Mouse (Mus musculus) liver, adult 2 months (tissue): ENCODE results near the gene Rnf135. TPM values are rescaled to one million over a fixed set of nuclear protein-coding genes. Genes with fewer than 3 reads are reported as not detected.
"Not testable (repeated sequence)": the region's sequence is repeated elsewhere in the genome, so short reads cannot be mapped to it uniquely, and the experiment has no call there.

Source experiments
- DNase-seq: peaks from one replicate; pipeline ENCODE4 v3.0.0-alpha.2; 2011; ENCODE audit warnings: low read depth, low spot score; ENCODE audit errors: extremely low read depth
- H3K27ac ChIP-seq: fragments of 200-500 bp; replicated peaks from 2 replicates; pipeline ENCODE4 v1.5.1; 2012; ENCODE audit warnings: low read depth, mild to moderate bottlenecking, control low read depth, inconsistent platforms, low read length; ENCODE audit not compliant: insufficient read depth
- H3K27me3 ChIP-seq: fragments of 200-500 bp; 2 replicates; pipeline ENCODE4 v1.6.1; 2012; ENCODE audit warnings: mild to moderate bottlenecking, moderate library complexity, low read length, inconsistent platforms; ENCODE audit not compliant: control insufficient read depth, insufficient read depth
- H3K36me3 ChIP-seq: fragments of 200-500 bp; 2 replicates; pipeline ENCODE4 v1.6.1; 2012; ENCODE audit warnings: low read length, inconsistent platforms; ENCODE audit not compliant: control insufficient read depth, insufficient read depth
- H3K4me1 ChIP-seq: fragments of 200-500 bp; 2 replicates; pipeline ENCODE4 v1.6.1; 2011; ENCODE audit warnings: low read length; ENCODE audit not compliant: control insufficient read depth, insufficient read depth
- H3K4me3 ChIP-seq: fragments of 200-500 bp; 2 replicates; pipeline ENCODE4 v1.5.1; 2011; ENCODE audit warnings: low read depth, mild to moderate bottlenecking, control low read depth, low read length, moderate library complexity; ENCODE audit not compliant: insufficient read depth
- H3K79me2 ChIP-seq: fragments of 200-500 bp; 2 replicates; pipeline ENCODE4 v1.6.1; 2012; ENCODE audit warnings: inconsistent platforms, mild to moderate bottlenecking, low read length, moderate library complexity; ENCODE audit not compliant: control insufficient read depth, insufficient read depth
- H3K9ac ChIP-seq: fragments of 200-500 bp; 2 replicates; pipeline ENCODE4 v1.6.1; 2012; ENCODE audit warnings: low read depth, mild to moderate bottlenecking, control low read depth, inconsistent platforms, low read length
- CTCF ChIP-seq: fragments of 200-500 bp; IDR thresholded peaks from 2 replicates; pipeline ENCODE4 v1.5.1; 2011; ENCODE audit warnings: low read depth, low read length, control low read depth
- POLR2A ChIP-seq: fragments of 200-500 bp; IDR thresholded peaks from 2 replicates; pipeline ENCODE4 v1.6.1; 2011; ENCODE audit warnings: low read length, control low read depth; ENCODE audit not compliant: insufficient read depth; ENCODE audit errors: extremely low read depth
- WGBS: fragments of 180-500 bp; shearing (Covaris S2); methylation state at CpG from one replicate; pipeline ENCODE4 v1.1.7; 2018; 5-methylcytosine and 5-hydroxymethylcytosine counted together
- polyA plus RNA-seq: library from polyadenylated mRNA; depleted of rRNA; stranded (reverse); fragments of >200 nt; gene quantifications from 2 replicates; pipeline ENCODE4 v1.2.3, GENCODE M21; 2012
- total RNA-seq: library from RNA; depleted of rRNA; stranded (reverse); fragments of >200 nt; gene quantifications from 2 replicates; pipeline ENCODE4 v1.2.3, GENCODE M21; 2014

Rnf135 gene
- total and polyA plus RNA-seq, 2 experiments: 6.1 to 11.0 TPM

GRCm38 (mm10) chr11:80141825-80142521 lies 41.7 kb upstream of the Rnf135 start, which contains the start of gene Tefm:
Gene Tefm, minus strand, starts transcription at chr11:80142175.
- Histone ChIP-seq H3K27ac (peak within 1 kb of the TSS; percentile 91), H3K4me1 (peaks cover 14% of the 10 kb centered on the region), H3K9ac (peak within 1 kb of the TSS; percentile 88), H3K4me3 (peak within 1 kb of the TSS; percentile 78), H3K36me3 (peaks cover 2% of the 10 kb centered on the region; the same call in 1 of the 2 replicates), H3K79me2 (no peaks in the 10 kb centered on the region; the same call in 1 of the 2 replicates), H3K27me3 (no peaks in the 10 kb centered on the region)
- DNase-seq: peak; percentile 82
- TF ChIP-seq POLR2A: peak; percentile 91
- no peak for TF ChIP-seq CTCF
- under 1% methylated on average over 40 of the region's 40 CpGs for WGBS

- H3K36me3 ChIP-seq: peaks cover 2% of the 10 kb centered on the region; the same call in 1 of the 2 replicates
- no peaks in the 10 kb centered on the region; the same call in 1 of the 2 replicates for H3K79me2 ChIP-seq
- H3K4me3 ChIP-seq: no peak overlapping the region
- WGBS: 47% methylated on average over 8 of the region's 8 CpGs
- H3K9ac ChIP-seq: 0 out of 2 replicates have a peak overlapping the region, but pooled peaks have one; percentile 4
- no peak for DNase-seq
- no peaks in the 10 kb centered on the region for H3K27me3 ChIP-seq
- TF ChIP-seq CTCF: no peak
- TF ChIP-seq POLR2A: no peak
- H3K27ac ChIP-seq: 0 out of 2 replicates have a peak overlapping the region, but pooled peaks have one; percentile 24
- peaks cover 14% of the 10 kb centered on the region for H3K4me1 ChIP-seq
Observed at GRCm38 (mm10) chr11:80142872-80143271, 40.8 kb upstream of the Rnf135 start.

- WGBS: 2% methylated on average over 10 of the region's 10 CpGs
- Histone ChIP-seq H3K4me1 (peaks cover 14% of the 10 kb centered on the region), H3K27me3 (no peaks in the 10 kb centered on the region), H3K4me3 (no peak overlapping the region), H3K79me2 (no peaks in the 10 kb centered on the region; the same call in 1 of the 2 replicates), H3K36me3 (no peaks in the 10 kb centered on the region), H3K9ac (peak overlapping the region; percentile 61), H3K27ac (peak overlapping the region; percentile 95)
- TF ChIP-seq POLR2A: 0 out of 2 replicates have a peak, but pooled peaks have one; percentile 5
- TF ChIP-seq CTCF: no peak
- peak; percentile 90 for DNase-seq
Observed at GRCm38 (mm10) chr11:80145787-80146275, 37.8 kb upstream of the Rnf135 start.

GRCm38 (mm10) chr11:80147748-80148147 lies 35.9 kb upstream of the Rnf135 start:
- no peaks in the 10 kb centered on the region for H3K27me3 ChIP-seq
- TF ChIP-seq POLR2A: no peak
- TF ChIP-seq CTCF: no peak
- peaks cover 12% of the 10 kb centered on the region for H3K4me1 ChIP-seq
- H3K36me3 ChIP-seq: no peaks in the 10 kb centered on the region
- no peak for DNase-seq
- H3K27ac ChIP-seq: no peak overlapping the region; the same call in 1 of the 2 replicates
- no peak overlapping the region for H3K4me3 ChIP-seq
- H3K9ac ChIP-seq: no peak overlapping the region
- no peaks in the 10 kb centered on the region; the same call in 1 of the 2 replicates for H3K79me2 ChIP-seq
- 59% methylated on average over 6 of the region's 6 CpGs for WGBS

- H3K4me3 ChIP-seq: no peak overlapping the region
- H3K4me1 ChIP-seq: peaks cover 10% of the 10 kb centered on the region
- no peak overlapping the region for H3K27ac ChIP-seq
- H3K27me3 ChIP-seq: no peaks in the 10 kb centered on the region
- no peak overlapping the region for H3K9ac ChIP-seq
- DNase-seq: peak; percentile 58
- 89% methylated on average over 1 of the region's 1 CpGs for WGBS
- no peaks in the 10 kb centered on the region for H3K36me3 ChIP-seq
- H3K79me2 ChIP-seq: no peaks in the 10 kb centered on the region
- no peak for TF ChIP-seq POLR2A
- TF ChIP-seq CTCF: no peak
Observed at GRCm38 (mm10) chr11:80148313-80148712, 35.3 kb upstream of the Rnf135 start.

- WGBS: 61% methylated on average over 2 of the region's 4 CpGs
- peaks cover 11% of the 10 kb centered on the region for H3K4me1 ChIP-seq
- not testable (repeated sequence) for H3K27me3 ChIP-seq
Observed at GRCm38 (mm10) chr11:80148974-80149373, 34.7 kb upstream of the Rnf135 start.

More at GRCm38 (mm10) chr11:80148974-80149373, 34.7 kb upstream of the Rnf135 start:
- H3K9ac ChIP-seq, H3K79me2 ChIP-seq, H3K36me3 ChIP-seq, H3K27ac ChIP-seq, H3K4me3 ChIP-seq, DNase-seq: not testable (repeated sequence)
